Mouse (Mus musculus): ENCODE results near the gene Slc46a2. TPM values are rescaled to one million over a fixed set of nuclear protein-coding genes. Genes with fewer than 3 reads are reported as not detected.

The Slc46a2 gene
- polyA plus RNA-seq, 1 experiment from 2014 or later = not detected

- Histone ChIP-seq H3K36me3 (ENCODE audit: control insufficient read depth, insufficient read depth, low read length) (no peaks in the 10 kb centered on the region), H3K9me3 (ENCODE audit: control insufficient read depth, low read length) (no peaks in the 10 kb centered on the region), H3K9ac (ENCODE audit: low read length) (no peak overlapping the region), H3K27me3 (ENCODE audit: control insufficient read depth, insufficient read depth, low read length) (no peaks in the 10 kb centered on the region), H3K4me1 (ENCODE audit: control insufficient read depth, insufficient read depth, low read length) (no peaks in the 10 kb centered on the region), H3K4me2 (ENCODE audit: low read depth, severe bottlenecking) (no peak overlapping the region), H3K4me3 (ENCODE audit: low read depth, low read length) (no peak overlapping the region), H3K27ac (replicated peaks; ENCODE audit: low read depth, low read length) (no peak overlapping the region)
- ATAC-seq (ENCODE audit: insufficient number of reproducible peaks, low FRiP score, low TSS enrichment, low read depth) = no peak
- DNase-seq (ENCODE audit: low spot score) = no peak
- 95% methylated on average over 3 of the region's 3 CpGs for WGBS
These were observed 19.8 kb downstream of the Slc46a2 start for GRCm38 (mm10) chr4:59894977-59895575.

GRCm38 (mm10) chr4:59894415-59894814 is 20.4 kb downstream of the Slc46a2 start:
- Histone ChIP-seq H3K4me1 (ENCODE audit: control insufficient read depth, insufficient read depth, low read length) (no peaks in the 10 kb centered on the region), H3K36me3 (ENCODE audit: control insufficient read depth, insufficient read depth, low read length) (no peaks in the 10 kb centered on the region), H3K9ac (ENCODE audit: low read length) (no peak overlapping the region), H3K27me3 (ENCODE audit: control insufficient read depth, insufficient read depth, low read length) (no peaks in the 10 kb centered on the region), H3K4me3 (ENCODE audit: low read depth, low read length) (no peak overlapping the region), H3K27ac (replicated peaks; ENCODE audit: low read depth, low read length) (no peak overlapping the region), H3K4me2 (ENCODE audit: low read depth, severe bottlenecking) (no peak overlapping the region), H3K9me3 (ENCODE audit: control insufficient read depth, low read length) (no peaks in the 10 kb centered on the region)
- WGBS = 96% methylated on average over 8 of the region's 8 CpGs
- no peak for DNase-seq (ENCODE audit: low spot score)
- ATAC-seq (ENCODE audit: insufficient number of reproducible peaks, low FRiP score, low TSS enrichment, low read depth) = no peak

GRCm38 (mm10) chr4:59892731-59893130 is 22.1 kb downstream of the Slc46a2 start:
- ATAC-seq (ENCODE audit: insufficient number of reproducible peaks, low FRiP score, low TSS enrichment, low read depth) = no peak
- no peak overlapping the region for H3K4me3 ChIP-seq (ENCODE audit: low read depth, low read length)
- no peaks in the 10 kb centered on the region for H3K9me3 ChIP-seq (ENCODE audit: control insufficient read depth, low read length)
- no peaks in the 10 kb centered on the region for H3K36me3 ChIP-seq (ENCODE audit: control insufficient read depth, insufficient read depth, low read length)
- DNase-seq (ENCODE audit: low spot score) = no peak
- no peak overlapping the region for H3K9ac ChIP-seq (ENCODE audit: low read length)
- no peaks in the 10 kb centered on the region for H3K4me1 ChIP-seq (ENCODE audit: control insufficient read depth, insufficient read depth, low read length)
- H3K27me3 ChIP-seq (ENCODE audit: control insufficient read depth, insufficient read depth, low read length) = no peaks in the 10 kb centered on the region
- 92% methylated on average over 5 of the region's 5 CpGs for whole genome bisulfite sequencing
- H3K27ac ChIP-seq (replicated peaks; ENCODE audit: low read depth, low read length) = no peak overlapping the region
- no peak overlapping the region for H3K4me2 ChIP-seq (ENCODE audit: low read depth, severe bottlenecking)

GRCm38 (mm10) chr4:59891723-59892416 is 23.0 kb downstream of the Slc46a2 start:
- H3K36me3 ChIP-seq (ENCODE audit: control insufficient read depth, insufficient read depth, low read length) = no peaks in the 10 kb centered on the region
- 91% methylated on average over 10 of the region's 10 CpGs for WGBS
- no peak overlapping the region for H3K4me3 ChIP-seq (ENCODE audit: low read depth, low read length)
- H3K9me3 ChIP-seq (ENCODE audit: control insufficient read depth, low read length) = no peaks in the 10 kb centered on the region
- H3K9ac ChIP-seq (ENCODE audit: low read length) = no peak overlapping the region
- no peaks in the 10 kb centered on the region for H3K27me3 ChIP-seq (ENCODE audit: control insufficient read depth, insufficient read depth, low read length)
- no peak overlapping the region for H3K27ac ChIP-seq (replicated peaks; ENCODE audit: low read depth, low read length)
- no peak overlapping the region for H3K4me2 ChIP-seq (ENCODE audit: low read depth, severe bottlenecking)
- no peaks in the 10 kb centered on the region for H3K4me1 ChIP-seq (ENCODE audit: control insufficient read depth, insufficient read depth, low read length)
- no peak for ATAC-seq (ENCODE audit: insufficient number of reproducible peaks, low FRiP score, low TSS enrichment, low read depth)
- DNase-seq (ENCODE audit: low spot score) = no peak

- H3K27ac ChIP-seq (replicated peaks; ENCODE audit: low read depth, low read length) = no peak overlapping the region
- no peaks in the 10 kb centered on the region for H3K27me3 ChIP-seq (ENCODE audit: control insufficient read depth, insufficient read depth, low read length)
- whole genome bisulfite sequencing = 90% methylated on average over 6 of the region's 6 CpGs
- DNase-seq (ENCODE audit: low spot score) (no peak), ATAC-seq (ENCODE audit: insufficient number of reproducible peaks, low FRiP score, low TSS enrichment, low read depth) (no peak)
- no peak overlapping the region for H3K4me2 ChIP-seq (ENCODE audit: low read depth, severe bottlenecking)
- no peaks in the 10 kb centered on the region for H3K4me1 ChIP-seq (ENCODE audit: control insufficient read depth, insufficient read depth, low read length)
- no peak overlapping the region for H3K9ac ChIP-seq (ENCODE audit: low read length)
- H3K4me3 ChIP-seq (ENCODE audit: low read depth, low read length) = no peak overlapping the region
- H3K9me3 ChIP-seq (ENCODE audit: control insufficient read depth, low read length) = no peaks in the 10 kb centered on the region
- no peaks in the 10 kb centered on the region for H3K36me3 ChIP-seq (ENCODE audit: control insufficient read depth, insufficient read depth, low read length)
These were observed 24.7 kb downstream of the Slc46a2 start for GRCm38 (mm10) chr4:59890086-59890600.

- DNase-seq (ENCODE audit: low spot score) (no peak), ATAC-seq (ENCODE audit: insufficient number of reproducible peaks, low FRiP score, low TSS enrichment, low read depth) (no peak)
- H3K4me2 ChIP-seq (ENCODE audit: low read depth, severe bottlenecking) = no peak overlapping the region
- no peaks in the 10 kb centered on the region for H3K4me1 ChIP-seq (ENCODE audit: control insufficient read depth, insufficient read depth, low read length)
- 86% methylated on average over 5 of the region's 5 CpGs for WGBS
- H3K36me3 ChIP-seq (ENCODE audit: control insufficient read depth, insufficient read depth, low read length) = no peaks in the 10 kb centered on the region
- no peaks in the 10 kb centered on the region for H3K27me3 ChIP-seq (ENCODE audit: control insufficient read depth, insufficient read depth, low read length)
- no peaks in the 10 kb centered on the region for H3K9me3 ChIP-seq (ENCODE audit: control insufficient read depth, low read length)
- H3K27ac ChIP-seq (replicated peaks; ENCODE audit: low read depth, low read length) = no peak overlapping the region
- no peak overlapping the region for H3K4me3 ChIP-seq (ENCODE audit: low read depth, low read length)
- no peak overlapping the region for H3K9ac ChIP-seq (ENCODE audit: low read length)
These were observed 26.8 kb downstream of the Slc46a2 start for GRCm38 (mm10) chr4:59888014-59888413.

GRCm38 (mm10) chr4:59887011-59887410 is 27.8 kb downstream of the Slc46a2 start:
- Histone ChIP-seq H3K36me3 (ENCODE audit: control insufficient read depth, insufficient read depth, low read length) (no peaks in the 10 kb centered on the region), H3K4me3 (ENCODE audit: low read depth, low read length) (no peak overlapping the region), H3K4me2 (ENCODE audit: low read depth, severe bottlenecking) (no peak overlapping the region), H3K27ac (replicated peaks; ENCODE audit: low read depth, low read length) (no peak overlapping the region), H3K4me1 (ENCODE audit: control insufficient read depth, insufficient read depth, low read length) (no peaks in the 10 kb centered on the region), H3K9ac (ENCODE audit: low read length) (no peak overlapping the region), H3K27me3 (ENCODE audit: control insufficient read depth, insufficient read depth, low read length) (no peaks in the 10 kb centered on the region), H3K9me3 (ENCODE audit: control insufficient read depth, low read length) (no peaks in the 10 kb centered on the region)
- ATAC-seq (ENCODE audit: insufficient number of reproducible peaks, low FRiP score, low TSS enrichment, low read depth) (no peak), DNase-seq (ENCODE audit: low spot score) (no peak)
- 91% methylated on average over 5 of the region's 5 CpGs for WGBS

- DNase-seq (ENCODE audit: low spot score) = no peak
- no peak overlapping the region for H3K4me2 ChIP-seq (ENCODE audit: low read depth, severe bottlenecking)
- H3K9me3 ChIP-seq (ENCODE audit: control insufficient read depth, low read length) = no peaks in the 10 kb centered on the region
- H3K27me3 ChIP-seq (ENCODE audit: control insufficient read depth, insufficient read depth, low read length) = no peaks in the 10 kb centered on the region
- no peak for ATAC-seq (ENCODE audit: insufficient number of reproducible peaks, low FRiP score, low TSS enrichment, low read depth)
- no peaks in the 10 kb centered on the region for H3K36me3 ChIP-seq (ENCODE audit: control insufficient read depth, insufficient read depth, low read length)
- H3K27ac ChIP-seq (replicated peaks; ENCODE audit: low read depth, low read length) = no peak overlapping the region
- no peaks in the 10 kb centered on the region for H3K4me1 ChIP-seq (ENCODE audit: control insufficient read depth, insufficient read depth, low read length)
- no peak overlapping the region for H3K4me3 ChIP-seq (ENCODE audit: low read depth, low read length)
- 89% methylated on average over 6 of the region's 6 CpGs for WGBS
- H3K9ac ChIP-seq (ENCODE audit: low read length) = no peak overlapping the region
These were observed 28.6 kb downstream of the Slc46a2 start for GRCm38 (mm10) chr4:59886281-59886680.

All from limb, embryonic 11.5 days (tissue).